Mouse (Mus musculus) hindbrain, embryonic 11.5 days (tissue): ENCODE measurements around the gene Fam168a. TPM values are rescaled to one million over a fixed set of nuclear protein-coding genes. Genes with fewer than 3 reads are reported as not detected.

Experiments
- ATAC-seq: fragments of 200-750 bp; cut with Nextera tagmentation; 2 replicates; pipeline ENCODE4 v1.8.0; 2017; ENCODE audit warnings: mild to moderate bottlenecking, moderate TSS enrichment, moderate library complexity; ENCODE audit not compliant: low FRiP score
- DNase-seq: peaks from one replicate; pipeline ENCODE4 v3.0.0-alpha.2; 2015; ENCODE audit warnings: low spot score
- H3K27ac ChIP-seq: fragments of 300-500 bp; sonication (generic); 2 replicates; pipeline ENCODE4 v1.5.1; 2014; ENCODE audit warnings: mild to moderate bottlenecking, low read depth, low read length
- H3K27me3 ChIP-seq: fragments of 300-500 bp; sonication (generic); 2 replicates; pipeline ENCODE4 v1.6.1; 2014; ENCODE audit warnings: mild to moderate bottlenecking, low read length, moderate library complexity, mixed read lengths; ENCODE audit not compliant: control insufficient read depth, insufficient read depth
- H3K36me3 ChIP-seq: fragments of 300-500 bp; sonication (generic); 2 replicates; pipeline ENCODE4 v1.6.1; 2014; ENCODE audit warnings: mild to moderate bottlenecking, low read length, moderate library complexity, mixed read lengths; ENCODE audit not compliant: control insufficient read depth, insufficient read depth
- H3K4me1 ChIP-seq: fragments of 300-500 bp; sonication (generic); replicated peaks from 2 replicates; pipeline ENCODE4 v1.6.1; 2014; ENCODE audit warnings: low read length, mixed read lengths; ENCODE audit not compliant: control insufficient read depth, insufficient read depth
- H3K4me2 ChIP-seq: fragments of 300-500 bp; sonication (generic); replicated peaks from 2 replicates; pipeline ENCODE4 v1.6.1; 2014; ENCODE audit warnings: mild to moderate bottlenecking, low read depth, low read length
- H3K4me3 ChIP-seq: fragments of 300-500 bp; sonication (generic); 2 replicates; pipeline ENCODE4 v1.5.1; 2014; ENCODE audit warnings: low read depth, low read length
- H3K9ac ChIP-seq: fragments of 300-500 bp; sonication (generic); 2 replicates; pipeline ENCODE4 v1.6.1; 2014; ENCODE audit warnings: low read depth, low read length
- H3K9me3 ChIP-seq: fragments of 300-500 bp; sonication (generic); 2 replicates; pipeline ENCODE4 v1.6.1; 2016; ENCODE audit warnings: low read length; ENCODE audit not compliant: control insufficient read depth
- WGBS: fragments of 180-500 bp; shearing (Covaris S2); extraction: QIAGEN DNeasy Blood & Tissue Kit; methylation state at CpG from one replicate; pipeline ENCODE4 v1.1.7; 2014; 5-methylcytosine and 5-hydroxymethylcytosine counted together
- polyA plus RNA-seq: library from polyadenylated mRNA; unstranded; fragments of >200 nt; fragmentation: Nextera tagmentation; extraction: Ambion mirVana; gene quantifications from 2 replicates; pipeline ENCODE4 v1.2.1, GENCODE M21; 2014

The Fam168a gene
- polyA plus RNA-seq, 1 experiment from 2014 or later: 48.4 TPM

DNA sequence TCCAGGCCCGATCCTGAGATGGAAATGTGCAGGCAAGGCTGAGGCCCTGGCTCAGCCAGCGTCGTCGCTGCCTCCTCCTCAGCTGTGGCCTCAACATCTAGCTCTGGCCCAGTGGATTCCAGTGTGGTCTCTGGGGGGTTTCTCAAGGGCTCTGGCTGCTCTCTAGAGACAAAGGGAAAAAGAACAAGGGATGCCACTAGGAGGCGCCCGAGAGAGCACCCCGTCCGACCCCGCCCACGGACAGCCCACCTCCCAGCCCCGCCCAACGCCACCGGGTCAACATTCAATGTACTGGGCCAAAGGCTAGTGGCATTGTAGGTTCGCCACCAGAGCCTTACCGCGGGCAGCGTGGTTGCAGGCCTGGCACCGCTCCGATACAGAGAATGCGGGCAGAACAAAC, 173.2 kb downstream of the Fam168a start:
- H3K36me3 ChIP-seq: 0 out of 2 replicates have a peak, but pooled peaks cover 6% of the 10 kb centered on the region
- no peak overlapping the region for H3K4me3 ChIP-seq
- no peak overlapping the region for H3K4me2 ChIP-seq
- H3K27ac ChIP-seq: no peak overlapping the region
- H3K9me3 ChIP-seq: no peaks in the 10 kb centered on the region
- 16% methylated on average over 20 of the region's 20 CpGs for WGBS
- H3K9ac ChIP-seq: 0 out of 2 replicates have a peak overlapping the region, but pooled peaks have one; percentile 19
- ATAC-seq (peak; percentile 19; the same call in 1 of the 2 replicates), DNase-seq (peak; percentile 82)
- H3K27me3 ChIP-seq: no peaks in the 10 kb centered on the region
- H3K4me1 ChIP-seq: no peaks in the 10 kb centered on the region

DNA sequence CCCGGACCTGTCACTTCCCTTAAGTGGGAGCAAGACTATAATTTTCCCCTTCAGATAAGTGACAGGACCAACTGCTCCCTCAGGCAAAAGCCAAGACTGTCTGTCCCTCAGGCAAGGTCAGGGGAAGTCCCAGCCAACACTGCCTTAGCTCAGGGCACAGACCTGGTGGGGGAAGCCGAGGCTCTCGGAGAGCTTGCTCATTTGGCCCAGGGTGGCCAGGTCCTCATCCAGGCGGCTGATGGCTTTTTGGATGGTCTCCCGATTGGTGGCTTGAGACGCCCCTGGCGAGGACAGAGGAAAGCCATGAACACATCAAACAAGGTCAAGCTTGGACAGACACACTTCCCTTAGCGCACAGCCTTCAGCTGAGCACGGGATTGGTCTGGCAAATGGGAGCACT, 175.1 kb downstream of the Fam168a start:
- H3K9me3 ChIP-seq: no peaks in the 10 kb centered on the region
- ATAC-seq (no peak), DNase-seq (no peak)
- no peak overlapping the region for H3K27ac ChIP-seq
- 0 out of 2 replicates have a peak, but pooled peaks cover 6% of the 10 kb centered on the region for H3K36me3 ChIP-seq
- H3K4me2 ChIP-seq: no peak overlapping the region
- H3K4me1 ChIP-seq: no peaks in the 10 kb centered on the region
- H3K27me3 ChIP-seq: no peaks in the 10 kb centered on the region
- WGBS: 95% methylated on average over 9 of the region's 9 CpGs
- no peak overlapping the region for H3K4me3 ChIP-seq
- no peak overlapping the region for H3K9ac ChIP-seq

DNA sequence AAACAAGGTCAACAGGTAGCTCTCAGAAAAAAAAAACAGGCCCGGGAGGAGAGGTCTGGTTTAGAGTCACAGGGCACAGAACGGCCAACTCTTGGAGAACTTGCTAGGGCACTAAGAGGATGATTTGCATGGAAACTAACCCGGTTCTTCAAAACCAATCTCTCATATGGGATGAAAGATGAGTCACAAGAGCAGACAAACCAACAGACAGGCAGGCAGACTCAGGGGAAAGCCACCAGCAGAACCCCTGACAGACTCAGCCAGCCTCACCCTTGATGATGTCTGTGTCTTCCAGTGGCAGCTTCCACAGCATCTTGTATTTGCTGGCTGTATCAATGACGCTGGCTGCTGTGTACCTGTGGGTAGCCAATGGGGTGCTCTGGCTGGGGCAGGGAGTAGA, 175.5 kb downstream of the Fam168a start:
- Histone ChIP-seq H3K4me3 (no peak overlapping the region), H3K4me1 (no peaks in the 10 kb centered on the region), H3K27ac (no peak overlapping the region), H3K9ac (no peak overlapping the region), H3K27me3 (no peaks in the 10 kb centered on the region), H3K4me2 (no peak overlapping the region), H3K9me3 (no peaks in the 10 kb centered on the region), H3K36me3 (0 out of 2 replicates have a peak, but pooled peaks cover 6% of the 10 kb centered on the region)
- 85% methylated on average over 4 of the region's 4 CpGs for WGBS
- no peak for DNase-seq
- no peak for ATAC-seq

DNA sequence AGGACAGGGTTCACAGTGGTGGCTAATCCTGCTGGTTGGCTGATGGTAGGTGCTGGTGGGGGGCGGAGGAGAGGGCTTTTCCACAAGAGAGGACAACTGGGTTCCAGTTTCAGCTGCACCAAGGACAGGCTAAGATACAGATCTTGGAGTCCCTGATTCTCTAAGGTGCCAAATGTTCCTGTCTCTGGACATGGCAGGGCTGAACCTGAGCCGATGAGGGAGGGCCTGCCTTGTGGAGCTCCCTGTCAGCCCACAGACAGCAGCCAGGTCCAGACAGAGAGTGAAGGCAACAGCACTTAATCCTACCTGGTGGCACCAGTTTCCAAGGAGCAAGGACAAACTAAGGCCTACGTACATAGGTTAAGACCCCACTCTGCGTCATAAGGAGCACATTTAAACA, 178.0 kb downstream of the Fam168a start:
- no peak overlapping the region for H3K4me3 ChIP-seq
- 0 out of 2 replicates have a peak, but pooled peaks cover 6% of the 10 kb centered on the region for H3K36me3 ChIP-seq
- H3K9me3 ChIP-seq: no peaks in the 10 kb centered on the region
- 92% methylated on average over 4 of the region's 4 CpGs for WGBS
- H3K4me2 ChIP-seq: no peak overlapping the region
- H3K27ac ChIP-seq: no peak overlapping the region
- ATAC-seq (no peak), DNase-seq (no peak)
- H3K4me1 ChIP-seq: no peaks in the 10 kb centered on the region
- H3K9ac ChIP-seq: no peak overlapping the region
- no peaks in the 10 kb centered on the region for H3K27me3 ChIP-seq

DNA sequence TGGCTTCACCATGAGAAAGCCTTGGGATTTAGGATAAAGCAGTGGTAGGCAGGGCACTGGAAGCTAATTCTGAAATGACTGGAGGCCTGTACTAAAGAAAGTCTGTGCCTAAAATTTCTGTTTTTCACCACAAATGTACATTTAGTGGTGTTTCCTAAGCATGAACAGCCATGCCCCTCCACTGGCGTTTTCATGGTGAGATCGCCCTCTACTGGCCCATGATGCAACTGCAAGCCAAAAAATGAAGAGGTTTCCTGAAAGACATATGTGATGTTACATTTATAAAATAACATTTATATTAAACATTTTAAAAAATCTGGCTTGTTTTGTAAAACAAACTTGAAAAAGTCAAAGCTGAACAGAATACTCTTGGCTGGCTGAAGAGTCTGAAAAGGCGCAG, 180.1 kb downstream of the Fam168a start:
- H3K9ac ChIP-seq: no peak overlapping the region
- H3K27ac ChIP-seq: no peak overlapping the region
- ATAC-seq (no peak), DNase-seq (peak; percentile 81)
- no peak overlapping the region for H3K4me2 ChIP-seq
- no peak overlapping the region for H3K4me3 ChIP-seq
- H3K9me3 ChIP-seq: no peaks in the 10 kb centered on the region
- no peaks in the 10 kb centered on the region for H3K27me3 ChIP-seq
- H3K36me3 ChIP-seq: 0 out of 2 replicates have a peak, but pooled peaks cover 6% of the 10 kb centered on the region
- WGBS: 33% methylated on average over 3 of the region's 3 CpGs
- H3K4me1 ChIP-seq: no peaks in the 10 kb centered on the region

Other genes with a start within 250 kb of the Fam168a start
- not detected in 2 replicates for gene Ucp3, start 233.6 kb upstream of the Fam168a start, polyA plus RNA-seq
- gene Ucp2, start 213.3 kb upstream of the Fam168a start, polyA plus RNA-seq: 97.7 and 99.6 TPM in 2 replicates
- gene Dnajb13, start 191.7 kb upstream of the Fam168a start, polyA plus RNA-seq: 7.1 and 7.8 TPM in 2 replicates
- 20.6 and 22.8 TPM in 2 replicates for gene Coa4, start 169.6 kb upstream of the Fam168a start, polyA plus RNA-seq
- gene Rab6a, start 99.2 kb upstream of the Fam168a start, polyA plus RNA-seq: 192 and 212 TPM in 2 replicates
- gene Mrpl48, start 98.3 kb upstream of the Fam168a start, polyA plus RNA-seq: 62.9 and 73.1 TPM in 2 replicates
- 8.3 and 10.7 TPM in 2 replicates for gene Plekhb1, start 44.2 kb upstream of the Fam168a start, polyA plus RNA-seq
- 1.4 and 2.0 TPM in 2 replicates for gene Relt, start 156.8 kb downstream of the Fam168a start, polyA plus RNA-seq
- gene Arhgef17, start 225.5 kb downstream of the Fam168a start, polyA plus RNA-seq: 6.3 and 8.3 TPM in 2 replicates